Mouse (Mus musculus): ENCODE results near the gene Gm9936. TPM values are rescaled to one million over a fixed set of nuclear protein-coding genes. Genes with fewer than 3 reads are reported as not detected.
A peak's percentile ranks its signal among the peaks of the same experiment; 100 is the strongest.
"Not testable (repeated sequence)": the region's sequence is repeated elsewhere in the genome, so short reads cannot be mapped to it uniquely, and the experiment has no call there.

Gm9936 gene
- total and polyA plus RNA-seq, 2 experiments from 2014 or later: 2.8 to 3.9 TPM

GRCm38 (mm10) chr5:114886801-114887200, 28.3 kb upstream of the Gm9936 start:
- 65% methylated on average over 6 of the region's 6 CpGs for WGBS
- TF ChIP-seq CTCF (IDR thresholded peaks at IDR 0.05; ENCODE audit: low read depth): no peak
- Histone ChIP-seq H3K4me2 (ENCODE audit: low read depth, low read length) (no peak overlapping the region), H3K9me3 (ENCODE audit: low read length) (no peaks in the 10 kb centered on the region), H3K4me1 (ENCODE audit: insufficient read depth, low read length) (no peaks in the 10 kb centered on the region), H3K9ac (replicated peaks; ENCODE audit: low read length) (no peak overlapping the region), H3K4me3 (ENCODE audit: low read length) (no peak overlapping the region), H3K27ac (no peak overlapping the region), H3K27me3 (ENCODE audit: insufficient read depth, low read length) (no peaks in the 10 kb centered on the region), H3K36me3 (ENCODE audit: insufficient read depth, low read length) (no peaks in the 10 kb centered on the region)
- ATAC-seq (no peak), DNase-seq (ENCODE audit: low spot score) (no peak)

- Histone ChIP-seq H3K4me1 (ENCODE audit: insufficient read depth, low read length) (no peaks in the 10 kb centered on the region), H3K27ac (no peak overlapping the region), H3K36me3 (ENCODE audit: insufficient read depth, low read length) (no peaks in the 10 kb centered on the region), H3K9me3 (ENCODE audit: low read length) (no peaks in the 10 kb centered on the region), H3K4me3 (ENCODE audit: low read length) (no peak overlapping the region), H3K27me3 (ENCODE audit: insufficient read depth, low read length) (no peaks in the 10 kb centered on the region), H3K9ac (replicated peaks; ENCODE audit: low read length) (no peak overlapping the region), H3K4me2 (ENCODE audit: low read depth, low read length) (no peak overlapping the region)
- no peak for TF ChIP-seq CTCF (IDR thresholded peaks at IDR 0.05; ENCODE audit: low read depth)
- no peak for ATAC-seq
- no peak for DNase-seq (ENCODE audit: low spot score)
- 92% methylated on average over 11 of the region's 11 CpGs for WGBS
Measured at GRCm38 (mm10) chr5:114883022-114883421, 24.5 kb upstream of the Gm9936 start.

- not testable (repeated sequence) for H3K4me3 ChIP-seq (ENCODE audit: low read length); DNase-seq (ENCODE audit: low spot score); H3K9ac ChIP-seq (replicated peaks; ENCODE audit: low read length); H3K27me3 ChIP-seq (ENCODE audit: insufficient read depth, low read length); ATAC-seq; H3K4me1 ChIP-seq (ENCODE audit: insufficient read depth, low read length); H3K36me3 ChIP-seq (ENCODE audit: insufficient read depth, low read length); H3K4me2 ChIP-seq (ENCODE audit: low read depth, low read length); H3K9me3 ChIP-seq (ENCODE audit: low read length); H3K27ac ChIP-seq
- WGBS: 91% methylated on average over 6 of the region's 7 CpGs
Measured at GRCm38 (mm10) chr5:114882319-114882718, 23.8 kb upstream of the Gm9936 start.

- H3K27me3 ChIP-seq (ENCODE audit: insufficient read depth, low read length): no peaks in the 10 kb centered on the region
- no peak for TF ChIP-seq CTCF (IDR thresholded peaks at IDR 0.05; ENCODE audit: low read depth)
- no peak overlapping the region for H3K9ac ChIP-seq (replicated peaks; ENCODE audit: low read length)
- no peak overlapping the region for H3K4me3 ChIP-seq (ENCODE audit: low read length)
- no peak for DNase-seq (ENCODE audit: low spot score)
- H3K9me3 ChIP-seq (ENCODE audit: low read length): no peaks in the 10 kb centered on the region
- H3K27ac ChIP-seq: no peak overlapping the region
- no peaks in the 10 kb centered on the region for H3K36me3 ChIP-seq (ENCODE audit: insufficient read depth, low read length)
- H3K4me1 ChIP-seq (ENCODE audit: insufficient read depth, low read length): no peaks in the 10 kb centered on the region
- no peak for ATAC-seq
- no peak overlapping the region for H3K4me2 ChIP-seq (ENCODE audit: low read depth, low read length)
- 74% methylated on average over 13 of the region's 13 CpGs for WGBS
Measured at GRCm38 (mm10) chr5:114879399-114879798, 20.9 kb upstream of the Gm9936 start.

GRCm38 (mm10) chr5:114877487-114877886, 19.0 kb upstream of the Gm9936 start:
- Histone ChIP-seq H3K9ac (replicated peaks; ENCODE audit: low read length) (no peak overlapping the region), H3K9me3 (ENCODE audit: low read length) (no peaks in the 10 kb centered on the region), H3K4me2 (ENCODE audit: low read depth, low read length) (no peak overlapping the region), H3K27me3 (ENCODE audit: insufficient read depth, low read length) (no peaks in the 10 kb centered on the region), H3K4me3 (ENCODE audit: low read length) (no peak overlapping the region), H3K27ac (no peak overlapping the region), H3K36me3 (ENCODE audit: insufficient read depth, low read length) (no peaks in the 10 kb centered on the region), H3K4me1 (ENCODE audit: insufficient read depth, low read length) (no peaks in the 10 kb centered on the region)
- TF ChIP-seq CTCF (IDR thresholded peaks at IDR 0.05; ENCODE audit: low read depth): no peak
- WGBS: 66% methylated on average over 7 of the region's 7 CpGs
- DNase-seq (ENCODE audit: low spot score) (no peak), ATAC-seq (no peak)

- Histone ChIP-seq H3K27ac (no peak overlapping the region), H3K4me2 (ENCODE audit: low read depth, low read length) (no peak overlapping the region), H3K4me1 (ENCODE audit: insufficient read depth, low read length) (no peaks in the 10 kb centered on the region), H3K9me3 (ENCODE audit: low read length) (no peaks in the 10 kb centered on the region), H3K36me3 (ENCODE audit: insufficient read depth, low read length) (no peaks in the 10 kb centered on the region), H3K4me3 (ENCODE audit: low read length) (no peak overlapping the region), H3K9ac (replicated peaks; ENCODE audit: low read length) (no peak overlapping the region), H3K27me3 (ENCODE audit: insufficient read depth, low read length) (no peaks in the 10 kb centered on the region)
- DNase-seq (ENCODE audit: low spot score): no peak
- WGBS: 23% methylated on average over 6 of the region's 6 CpGs
- ATAC-seq: peak; percentile 24; the same call in 1 of the 2 replicates
- no peak for TF ChIP-seq CTCF (IDR thresholded peaks at IDR 0.05; ENCODE audit: low read depth)
Measured at GRCm38 (mm10) chr5:114876331-114876730, 17.8 kb upstream of the Gm9936 start.

GRCm38 (mm10) chr5:114875858-114876257, 17.4 kb upstream of the Gm9936 start:
- 47% methylated on average over 6 of the region's 6 CpGs for WGBS
- Histone ChIP-seq H3K9ac (replicated peaks; ENCODE audit: low read length) (no peak overlapping the region), H3K27ac (no peak overlapping the region), H3K9me3 (ENCODE audit: low read length) (no peaks in the 10 kb centered on the region), H3K4me3 (ENCODE audit: low read length) (no peak overlapping the region), H3K36me3 (ENCODE audit: insufficient read depth, low read length) (no peaks in the 10 kb centered on the region), H3K4me1 (ENCODE audit: insufficient read depth, low read length) (no peaks in the 10 kb centered on the region), H3K27me3 (ENCODE audit: insufficient read depth, low read length) (no peaks in the 10 kb centered on the region), H3K4me2 (ENCODE audit: low read depth, low read length) (no peak overlapping the region)
- DNase-seq (ENCODE audit: low spot score) (no peak), ATAC-seq (peak; percentile 27; the same call in 1 of the 2 replicates)
- peak; percentile 47; the same call in 1 of the 2 replicates for TF ChIP-seq CTCF (IDR thresholded peaks at IDR 0.05; ENCODE audit: low read depth)
